Mouse (Mus musculus): Measurements from ENCODE around the gene Art3.
"Not testable (repeated sequence)": the region's sequence is repeated elsewhere in the genome, so short reads cannot be mapped to it uniquely, and the experiment has no call there.

The Art3 gene

GRCm38 (mm10) chr5:92336743-92337142 lies 5.1 kb downstream of the Art3 start:
- DNase-seq (ENCODE audit: low read depth, low spot score), result no peak

- no peak for DNase-seq (ENCODE audit: low read depth, low spot score)
Observed at GRCm38 (mm10) chr5:92340606-92341005, 9.0 kb downstream of the Art3 start.

GRCm38 (mm10) chr5:92345006-92345405 lies 13.4 kb downstream of the Art3 start:
- DNase-seq (ENCODE audit: low read depth, low spot score), result no peak

- DNase-seq (ENCODE audit: low read depth, low spot score), result peak; percentile 72
Observed at GRCm38 (mm10) chr5:92348794-92349413, 17.3 kb downstream of the Art3 start, which contains the start of gene Cxcl10. Gene Cxcl10, minus strand, starts transcription at chr5:92348889.

GRCm38 (mm10) chr5:92349731-92350130 lies 18.1 kb downstream of the Art3 start:
- no peak for DNase-seq (ENCODE audit: low read depth, low spot score)

GRCm38 (mm10) chr5:92352716-92353115 lies 21.1 kb downstream of the Art3 start:
- not testable (repeated sequence) for DNase-seq (ENCODE audit: low read depth, low spot score)

- peak; percentile 17 for DNase-seq (ENCODE audit: low read depth, low spot score)
Observed at GRCm38 (mm10) chr5:92353517-92353916, 21.9 kb downstream of the Art3 start.

GRCm38 (mm10) chr5:92358033-92358432 lies 26.4 kb downstream of the Art3 start:
- DNase-seq (ENCODE audit: low read depth, low spot score), result peak; percentile 69

GRCm38 (mm10) chr5:92358767-92359455 lies 27.3 kb downstream of the Art3 start:
- no peak for DNase-seq (ENCODE audit: low read depth, low spot score)

GRCm38 (mm10) chr5:92363179-92363578 lies 31.6 kb downstream of the Art3 start:
- DNase-seq (ENCODE audit: low read depth, low spot score), result no peak

GRCm38 (mm10) chr5:92364011-92364410 lies 32.4 kb downstream of the Art3 start:
- DNase-seq (ENCODE audit: low read depth, low spot score), result no peak

- DNase-seq (ENCODE audit: low read depth, low spot score), result no peak
Observed at GRCm38 (mm10) chr5:92365146-92365705, 33.6 kb downstream of the Art3 start.

- DNase-seq (ENCODE audit: low read depth, low spot score), result no peak
Observed at GRCm38 (mm10) chr5:92366565-92366964, 34.9 kb downstream of the Art3 start.

GRCm38 (mm10) chr5:92368392-92368791 lies 36.8 kb downstream of the Art3 start:
- DNase-seq (ENCODE audit: low read depth, low spot score), result peak; percentile 93

GRCm38 (mm10) chr5:92369151-92369994 lies 37.7 kb downstream of the Art3 start:
- DNase-seq (ENCODE audit: low read depth, low spot score), result peak; percentile 77

- peak; percentile 40 for DNase-seq (ENCODE audit: low read depth, low spot score)
Observed at GRCm38 (mm10) chr5:92370392-92370791, 38.8 kb downstream of the Art3 start.

GRCm38 (mm10) chr5:92370891-92371290 lies 39.3 kb downstream of the Art3 start:
- DNase-seq (ENCODE audit: low read depth, low spot score), result no peak

- no peak for DNase-seq (ENCODE audit: low read depth, low spot score)
Observed at GRCm38 (mm10) chr5:92371361-92371976, 39.8 kb downstream of the Art3 start.

- no peak for DNase-seq (ENCODE audit: low read depth, low spot score)
Observed at GRCm38 (mm10) chr5:92372605-92373004, 41.0 kb downstream of the Art3 start.

- DNase-seq (ENCODE audit: low read depth, low spot score), result no peak
Observed at GRCm38 (mm10) chr5:92374721-92375142, 43.1 kb downstream of the Art3 start.

GRCm38 (mm10) chr5:92375368-92375767 lies 43.7 kb downstream of the Art3 start:
- no peak for DNase-seq (ENCODE audit: low read depth, low spot score)

Measured in 3T3-L1 (cell line).